Mouse (Mus musculus) gastrocnemius, adult 8-10 months (tissue): Measurements from ENCODE around the gene Dppa2. TPM values are rescaled to one million over a fixed set of nuclear protein-coding genes. Genes with fewer than 3 reads are reported as not detected.

Experiments
- DNase-seq, 2 experiments: peaks; one replicate each; pipeline ENCODE4 v3.0.0; 2022; ENCODE audit warnings: low spot score in 2 of 2
- total RNA-seq, 4 experiments: library from RNA; stranded (reverse); gene quantifications; 2 replicates each; pipeline ENCODE4 v1.2.4; 2022

Dppa2 gene
- total RNA-seq, 4 experiments from 2014 or later = not detected

DNA sequence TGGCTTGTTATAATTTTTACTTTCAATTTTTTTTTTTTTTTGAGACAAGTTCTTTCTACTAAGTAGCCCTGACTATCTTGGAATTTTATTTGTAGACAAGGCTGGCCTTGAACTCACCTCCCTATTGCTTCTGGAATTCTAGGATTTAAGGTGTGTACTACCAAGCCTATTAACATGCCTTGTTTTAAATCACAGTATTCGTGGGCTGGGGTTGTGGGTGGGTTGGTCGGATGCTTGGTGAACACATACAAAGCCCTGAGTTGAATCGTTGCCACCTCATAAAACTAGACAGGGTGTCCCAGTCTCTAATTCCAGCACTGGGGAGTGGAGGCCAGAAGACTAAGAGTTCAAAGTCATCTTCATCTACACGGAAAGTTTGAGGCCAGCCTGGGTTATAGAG is 31.6 kb downstream of the Dppa2 start:
- DNase-seq = no peak

DNA sequence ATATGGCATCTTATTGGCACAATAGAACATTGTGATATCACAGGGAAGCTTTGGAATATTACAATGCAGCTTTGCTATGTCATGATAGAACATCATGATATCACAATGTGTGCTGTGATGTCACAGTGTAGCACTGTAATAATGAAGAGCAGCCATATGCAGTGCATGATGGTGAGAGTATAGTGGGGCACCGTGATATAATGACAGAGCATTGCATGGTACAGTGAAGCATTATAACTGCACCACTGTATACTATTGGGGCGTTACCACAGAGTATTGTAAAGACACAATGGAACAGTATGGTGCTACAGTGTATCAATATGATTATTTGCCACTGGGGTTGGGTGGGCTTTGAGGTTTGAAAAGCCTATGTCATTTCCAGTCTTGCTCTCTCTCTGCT is 40.5 kb downstream of the Dppa2 start:
- no peak for DNase-seq

DNA sequence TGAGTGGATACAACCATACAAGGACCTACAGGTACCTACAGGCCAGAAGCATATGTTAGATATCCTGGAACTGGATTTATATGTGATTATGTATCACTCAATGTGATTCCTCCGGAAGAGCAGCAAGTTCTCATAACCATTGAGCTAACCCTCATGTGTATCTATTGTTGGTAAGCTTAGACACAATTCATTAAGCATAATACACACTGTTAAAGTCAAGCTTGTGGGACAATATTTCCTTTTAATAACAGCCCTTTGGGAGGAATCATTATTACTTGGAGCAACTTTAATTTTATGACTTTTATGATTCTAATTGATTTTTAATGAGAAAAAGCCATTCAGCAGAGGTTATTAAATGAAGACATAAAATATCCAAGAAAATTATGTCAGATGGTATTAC is 43.5 kb downstream of the Dppa2 start:
- no peak for DNase-seq

DNA sequence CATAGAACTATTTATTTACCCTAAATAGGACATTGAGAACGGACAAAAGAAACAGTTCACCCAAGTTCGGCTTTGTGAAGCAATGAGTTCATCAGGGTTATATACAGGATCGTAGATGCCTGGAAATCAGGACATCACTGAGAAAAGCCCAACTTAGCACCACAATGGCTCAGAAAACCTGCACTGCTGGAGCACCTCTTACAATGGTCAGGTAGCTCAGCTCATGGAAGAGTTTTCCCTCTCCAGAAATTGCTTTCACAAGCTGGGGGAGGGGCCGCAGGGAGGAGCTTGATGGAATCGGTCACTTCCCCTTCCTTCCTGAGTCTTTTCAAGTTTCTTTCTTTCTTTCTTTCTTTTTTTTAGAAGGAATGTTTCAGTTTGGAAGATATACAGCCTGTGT is 52.0 kb downstream of the Dppa2 start:
- no peak for DNase-seq

DNA sequence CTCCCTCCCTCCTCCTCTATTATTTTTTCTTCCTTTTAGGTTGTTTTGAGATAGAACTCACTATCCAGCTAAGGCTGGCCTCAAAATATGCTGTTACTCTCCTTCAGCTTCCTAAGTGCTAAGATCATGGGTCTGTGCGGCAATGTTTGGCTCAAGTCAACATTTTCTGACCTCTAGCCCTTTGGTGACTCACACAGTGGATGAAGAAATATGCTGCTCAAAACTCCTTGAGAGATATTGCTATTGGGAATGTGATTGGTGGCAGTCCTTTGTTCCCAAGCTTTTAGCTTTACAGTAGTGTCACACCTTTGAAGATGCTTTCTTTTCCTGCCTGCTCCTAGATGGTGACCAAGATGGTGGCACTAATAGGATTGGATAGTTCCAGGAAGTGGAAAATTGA is 52.7 kb downstream of the Dppa2 start:
- no peak for DNase-seq

DNA sequence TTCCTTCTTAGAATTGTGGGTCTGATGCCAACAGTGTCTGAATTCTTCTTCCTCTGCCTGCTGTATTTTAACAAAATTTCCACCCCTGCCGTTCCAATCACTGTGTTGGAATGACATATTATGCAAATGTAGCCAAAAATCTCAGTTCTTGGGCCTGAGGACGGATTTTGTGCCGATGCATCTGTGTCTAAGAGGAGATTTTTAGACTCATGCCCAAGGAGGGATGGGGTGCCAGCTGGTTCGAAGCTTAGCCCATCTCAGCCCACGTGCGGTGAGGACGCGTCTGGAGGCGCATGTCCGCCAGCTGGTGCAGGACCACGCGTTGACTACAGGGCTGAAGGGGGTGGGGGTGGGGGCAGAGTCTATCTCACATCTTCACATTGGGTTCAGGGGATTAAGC is 57.2 kb downstream of the Dppa2 start:
- no peak for DNase-seq

DNA sequence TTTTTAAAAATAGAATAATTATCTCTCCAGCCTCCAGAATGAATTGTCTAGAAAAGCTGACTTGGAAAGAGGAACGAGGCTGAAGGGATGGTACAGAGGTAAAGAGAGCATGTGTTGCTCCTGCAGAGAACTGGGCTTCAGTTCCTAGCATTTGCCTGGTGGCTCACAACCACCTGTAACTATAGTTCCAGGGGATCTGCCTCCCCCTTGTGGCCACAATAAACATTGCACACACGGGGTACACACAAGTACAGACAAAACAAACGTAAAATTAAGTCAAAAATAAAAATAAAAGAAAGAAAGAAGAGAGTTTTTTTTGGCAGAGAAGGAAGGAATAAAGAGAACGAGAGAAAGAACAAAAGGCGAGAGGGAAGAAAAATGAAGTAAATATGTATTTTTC is 63.1 kb downstream of the Dppa2 start:
- no peak for DNase-seq

DNA sequence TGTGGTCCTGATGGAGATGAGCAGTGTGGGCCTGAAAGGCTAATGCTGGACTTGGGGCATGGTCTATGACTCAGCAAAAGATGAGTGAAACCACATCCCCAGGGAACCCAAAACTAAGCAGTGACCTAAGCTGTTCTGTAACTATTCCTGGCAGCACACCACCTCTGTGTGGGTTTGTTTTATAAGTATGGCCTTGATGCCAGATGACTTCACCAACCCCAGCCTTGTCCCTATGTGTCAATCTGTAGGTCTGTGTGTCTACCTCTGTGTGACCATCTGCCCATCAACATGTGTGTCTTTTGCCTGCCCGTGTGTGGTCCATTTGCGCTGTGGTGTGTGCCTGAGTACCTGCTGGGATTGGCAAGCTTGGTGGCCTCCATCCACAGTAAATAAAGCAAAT is 64.4 kb downstream of the Dppa2 start:
- no peak for DNase-seq

Other genes starting within 250 kb of the Dppa2 start
- gene Dppa4, start 20.2 kb upstream of the Dppa2 start, total RNA-seq = not detected
- gene Gm5485, start 108.5 kb downstream of the Dppa2 start, total RNA-seq = not detected
- not detected for gene Morc1, start 127.3 kb downstream of the Dppa2 start, total RNA-seq